Mouse (Mus musculus) CH12.LX (cell line): ENCODE results near the gene Ankrd11.

Experiments
- CTCF ChIP-seq, 2 experiments: IDR thresholded peaks in 1 of 2; conservative IDR thresholded peaks in 1 of 2; 2 replicates each; pipeline ENCODE4 v1.5.1; 2011 to 2012; ENCODE audit warnings: low read depth in 2 of 2, low read length in 2 of 2, improper control_type of control experiment in 1 of 2, inconsistent platforms in 1 of 2, mild to moderate bottlenecking in 1 of 2, moderate library complexity in 1 of 2
- MAX ChIP-seq: IDR thresholded peaks from 2 replicates; pipeline ENCODE4 v1.6.1; 2011; ENCODE audit warnings: low read length, improper control_type of control experiment
- ZC3H11A ChIP-seq: IDR thresholded peaks from 2 replicates; pipeline ENCODE4 v1.6.1; 2012; ENCODE audit warnings: low read depth, mild to moderate bottlenecking, inconsistent platforms, low read length, improper control_type of control experiment

DNA sequence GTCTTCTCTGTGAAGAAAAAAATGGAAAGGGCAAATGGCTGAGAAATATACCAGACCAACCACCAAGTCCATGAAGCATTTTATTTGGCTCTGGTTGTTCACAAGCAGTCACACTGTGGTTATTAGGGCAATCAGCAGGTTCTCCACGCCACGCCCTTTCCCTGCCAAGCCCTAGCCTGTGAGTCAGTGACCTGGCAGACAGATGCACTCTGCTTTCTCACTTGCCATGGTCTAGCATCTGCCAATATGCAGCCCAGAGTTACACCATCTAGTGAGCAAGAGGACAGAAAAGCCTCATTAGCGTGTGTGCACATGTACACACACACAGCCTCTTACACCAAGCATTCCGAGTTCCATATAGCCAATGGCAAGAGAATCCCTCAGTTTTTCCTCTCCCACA is 136.7 kb downstream of the Ankrd11 start:
- no peak for TF ChIP-seq CTCF (conservative IDR thresholded peaks at IDR 0.05 in 1 of 2, IDR thresholded peaks at IDR 0.05 in 1 of 2; ENCODE audit: low read depth in 2 of 2, low read length in 2 of 2)
- no peak for TF ChIP-seq ZC3H11A
- no peak for TF ChIP-seq MAX
